Mouse (Mus musculus) embryonic facial prominence, embryonic 14.5 days (tissue): ENCODE measurements at regions not wholly inside any gene's neighbourhood (a gene's known extent, or its start where the extent isn't known, plus 50 kb on each side); places are given as distances from the start of the nearest gene placed in this dataset.

Experiments used
- ATAC-seq: fragments of 200-750 bp; cut with Nextera tagmentation; 2 replicates; pipeline ENCODE4 v1.8.0; 2017; ENCODE audit warnings: low read depth, moderate number of reproducible peaks, moderate TSS enrichment
- DNase-seq: peaks from one replicate; pipeline ENCODE4 v3.0.0-alpha.2; 2015; ENCODE audit warnings: low spot score
- H3K27ac ChIP-seq: fragments of 300-500 bp; sonication (generic); replicated peaks from 2 replicates; pipeline ENCODE4 v1.5.1; 2014; ENCODE audit warnings: low read depth, mild to moderate bottlenecking, low read length, moderate library complexity
- H3K27me3 ChIP-seq: fragments of 300-500 bp; sonication (generic); replicated peaks from 2 replicates; pipeline ENCODE4 v1.6.1; 2014; ENCODE audit warnings: low read length; ENCODE audit not compliant: control insufficient read depth, insufficient read depth
- H3K36me3 ChIP-seq: fragments of 300-500 bp; sonication (generic); 2 replicates; pipeline ENCODE4 v1.6.1; 2014; ENCODE audit warnings: low read length, mixed read lengths; ENCODE audit not compliant: control insufficient read depth, insufficient read depth
- H3K4me1 ChIP-seq: fragments of 300-500 bp; sonication (generic); 2 replicates; pipeline ENCODE4 v1.6.1; 2014; ENCODE audit warnings: antibody characterized with exemption, low read length; ENCODE audit not compliant: control insufficient read depth, insufficient read depth
- H3K4me2 ChIP-seq: fragments of 300-500 bp; sonication (generic); 2 replicates; pipeline ENCODE4 v1.6.1; 2014; ENCODE audit warnings: low read depth, mild to moderate bottlenecking, low read length, moderate library complexity, mixed read lengths
- H3K4me3 ChIP-seq: fragments of 300-500 bp; sonication (generic); 2 replicates; pipeline ENCODE4 v1.5.1; 2014; ENCODE audit warnings: low read depth, mild to moderate bottlenecking, low read length
- H3K9ac ChIP-seq: fragments of 300-500 bp; sonication (generic); 2 replicates; pipeline ENCODE4 v1.6.1; 2014; ENCODE audit warnings: low read depth, mild to moderate bottlenecking, low read length, moderate library complexity, mixed read lengths
- H3K9me3 ChIP-seq: fragments of 300-500 bp; sonication (generic); 2 replicates; pipeline ENCODE4 v1.6.1; 2016; ENCODE audit warnings: low read length; ENCODE audit not compliant: control insufficient read depth
- WGBS: fragments of 180-500 bp; shearing (Covaris S2); extraction: QIAGEN DNeasy Blood & Tissue Kit; methylation state at CpG from one replicate; pipeline ENCODE4 v1.1.7; 2014; 5-methylcytosine and 5-hydroxymethylcytosine counted together

- ATAC-seq (no peak), DNase-seq (no peak)
- no peak overlapping the region for H3K4me2 ChIP-seq
- no peaks in the 10 kb centered on the region for H3K36me3 ChIP-seq
- peaks cover 3% of the 10 kb centered on the region; the same call in 1 of the 2 replicates for H3K4me1 ChIP-seq
- H3K4me3 ChIP-seq, result no peak overlapping the region
- no peaks in the 10 kb centered on the region for H3K27me3 ChIP-seq
- 79% methylated on average over 9 of the region's 9 CpGs for WGBS
- H3K9me3 ChIP-seq, result no peaks in the 10 kb centered on the region
- H3K27ac ChIP-seq, result no peak overlapping the region
- H3K9ac ChIP-seq, result no peak overlapping the region
These were observed 108.8 kb upstream of the Col8a1 start for GRCm38 (mm10) chr16:57863206-57863860.

- Histone ChIP-seq H3K9ac (no peak overlapping the region), H3K4me1 (no peaks in the 10 kb centered on the region; the same call in 1 of the 2 replicates), H3K4me3 (no peak overlapping the region), H3K27me3 (no peaks in the 10 kb centered on the region), H3K9me3 (no peaks in the 10 kb centered on the region), H3K27ac (no peak overlapping the region), H3K36me3 (no peaks in the 10 kb centered on the region), H3K4me2 (no peak overlapping the region)
- WGBS, result 91% methylated on average over 4 of the region's 4 CpGs
- no peak for ATAC-seq
- DNase-seq, result no peak
These were observed 122.3 kb upstream of the Col8a1 start for GRCm38 (mm10) chr16:57876857-57877256.

- Histone ChIP-seq H3K27me3 (no peaks in the 10 kb centered on the region), H3K36me3 (no peaks in the 10 kb centered on the region), H3K9ac (no peak overlapping the region), H3K9me3 (no peaks in the 10 kb centered on the region), H3K27ac (0 out of 2 replicates have a peak overlapping the region, but pooled peaks have one; percentile 21), H3K4me1 (no peaks in the 10 kb centered on the region; the same call in 1 of the 2 replicates), H3K4me2 (no peak overlapping the region), H3K4me3 (no peak overlapping the region)
- ATAC-seq (no peak), DNase-seq (peak; percentile 60)
- 49% methylated on average over 8 of the region's 8 CpGs for WGBS
These were observed 127.1 kb upstream of the Col8a1 start for GRCm38 (mm10) chr16:57881575-57882094.

GRCm38 (mm10) chr16:57888138-57888537 lies 133.6 kb upstream of the Col8a1 start:
- DNase-seq, result no peak
- no peak overlapping the region for H3K4me2 ChIP-seq
- WGBS, result 71% methylated on average over 2 of the region's 2 CpGs

GRCm38 (mm10) chr16:57888553-57888952 lies 134.0 kb upstream of the Col8a1 start:
- H3K4me2 ChIP-seq, result no peak overlapping the region
- no peak for DNase-seq
- no peaks in the 10 kb centered on the region for H3K36me3 ChIP-seq
- no peak overlapping the region for H3K9ac ChIP-seq
- H3K27ac ChIP-seq, result no peak overlapping the region
- no peak overlapping the region for H3K4me3 ChIP-seq
- WGBS, result 89% methylated on average over 2 of the region's 2 CpGs
- peaks cover 10% of the 10 kb centered on the region; the same call in 1 of the 2 replicates for H3K4me1 ChIP-seq
- no peak for ATAC-seq
- H3K9me3 ChIP-seq, result no peaks in the 10 kb centered on the region
- H3K27me3 ChIP-seq, result no peaks in the 10 kb centered on the region

More at GRCm38 (mm10) chr16:57888138-57888537, 133.6 kb upstream of the Col8a1 start:
- no peaks in the 10 kb centered on the region for H3K27me3 ChIP-seq
- no peaks in the 10 kb centered on the region for H3K36me3 ChIP-seq
- no peak overlapping the region for H3K9ac ChIP-seq
- no peak overlapping the region for H3K27ac ChIP-seq
- no peak overlapping the region for H3K4me3 ChIP-seq
- peaks cover 10% of the 10 kb centered on the region; the same call in 1 of the 2 replicates for H3K4me1 ChIP-seq
- H3K9me3 ChIP-seq, result no peaks in the 10 kb centered on the region
- ATAC-seq, result no peak

GRCm38 (mm10) chr16:57890135-57890534 lies 135.6 kb upstream of the Col8a1 start:
- Histone ChIP-seq H3K9ac (no peak overlapping the region), H3K36me3 (no peaks in the 10 kb centered on the region), H3K27ac (peak overlapping the region; percentile 0; the same call in 1 of the 2 replicates), H3K4me2 (no peak overlapping the region), H3K9me3 (no peaks in the 10 kb centered on the region), H3K27me3 (no peaks in the 10 kb centered on the region), H3K4me1 (peaks cover 10% of the 10 kb centered on the region; the same call in 1 of the 2 replicates), H3K4me3 (no peak overlapping the region)
- WGBS, result 43% methylated on average over 5 of the region's 5 CpGs
- DNase-seq (peak; percentile 76), ATAC-seq (no peak)

GRCm38 (mm10) chr16:57893111-57893510 lies 138.6 kb upstream of the Col8a1 start:
- no peak overlapping the region for H3K4me3 ChIP-seq
- no peaks in the 10 kb centered on the region for H3K27me3 ChIP-seq
- peaks cover 10% of the 10 kb centered on the region; the same call in 1 of the 2 replicates for H3K4me1 ChIP-seq
- H3K36me3 ChIP-seq, result no peaks in the 10 kb centered on the region
- ATAC-seq, result no peak
- no peaks in the 10 kb centered on the region for H3K9me3 ChIP-seq
- no peak overlapping the region for H3K4me2 ChIP-seq
- 76% methylated on average over 2 of the region's 2 CpGs for WGBS
- no peak overlapping the region for H3K27ac ChIP-seq
- H3K9ac ChIP-seq, result no peak overlapping the region
- DNase-seq, result no peak

- H3K9me3 ChIP-seq, result no peaks in the 10 kb centered on the region
- DNase-seq, result no peak
- no peaks in the 10 kb centered on the region for H3K36me3 ChIP-seq
- no peak overlapping the region for H3K4me2 ChIP-seq
- H3K9ac ChIP-seq, result no peak overlapping the region
- no peak overlapping the region for H3K4me3 ChIP-seq
- no peak overlapping the region for H3K27ac ChIP-seq
- ATAC-seq, result no peak
- WGBS, result 78% methylated on average over 5 of the region's 5 CpGs
- H3K4me1 ChIP-seq, result peaks cover 10% of the 10 kb centered on the region; the same call in 1 of the 2 replicates
- H3K27me3 ChIP-seq, result no peaks in the 10 kb centered on the region
These were observed 139.3 kb upstream of the Col8a1 start for GRCm38 (mm10) chr16:57893698-57894352.
